Mouse (Mus musculus) B cell, adult 2 months (primary cell): Measurements from ENCODE around the gene Rae1.

ENCODE experiments used
- DNase-seq, 2 experiments: peaks; one replicate each; pipeline ENCODE4 v3.0.0; 2022

Gene Rae1

DNA sequence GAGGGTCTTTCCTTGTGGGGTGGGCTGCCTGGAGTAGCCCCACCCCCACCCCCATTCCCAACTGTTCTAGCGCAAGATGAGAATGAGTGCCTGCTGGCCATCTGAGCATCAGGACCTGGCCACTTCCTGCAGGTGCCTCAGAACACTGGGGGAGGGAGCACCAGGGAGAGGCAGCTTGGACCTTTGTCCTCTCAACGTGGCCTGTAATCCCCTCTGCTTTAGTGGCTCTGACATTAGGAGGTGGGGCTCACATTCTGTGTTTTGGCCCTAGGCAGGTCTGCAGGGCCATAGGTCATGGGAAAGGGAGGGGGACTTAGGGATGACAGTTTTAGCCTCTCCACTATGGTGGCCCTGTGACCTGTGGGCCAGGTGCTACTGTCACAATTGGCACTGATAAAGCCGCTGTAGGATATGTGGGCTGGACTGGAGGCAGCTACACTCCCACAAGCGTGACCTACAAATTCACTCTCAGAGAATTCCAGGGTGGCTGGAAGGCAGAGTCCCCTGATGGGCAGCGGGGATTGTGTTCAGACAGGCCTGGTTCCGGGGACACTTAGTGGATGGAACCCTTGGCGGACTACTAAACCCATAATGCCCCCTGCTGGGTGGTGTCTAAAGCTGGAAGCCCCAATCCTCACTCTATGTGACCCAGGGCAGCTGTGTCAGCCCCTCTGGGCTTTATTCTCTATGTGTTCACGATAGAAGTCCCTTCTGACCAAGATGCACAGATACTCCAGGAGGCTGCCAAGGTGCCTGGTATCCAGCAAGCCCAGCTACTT, 50.9 kb downstream of the Rae1 start:
- peak; percentile 10 to 29 for DNase-seq

DNA sequence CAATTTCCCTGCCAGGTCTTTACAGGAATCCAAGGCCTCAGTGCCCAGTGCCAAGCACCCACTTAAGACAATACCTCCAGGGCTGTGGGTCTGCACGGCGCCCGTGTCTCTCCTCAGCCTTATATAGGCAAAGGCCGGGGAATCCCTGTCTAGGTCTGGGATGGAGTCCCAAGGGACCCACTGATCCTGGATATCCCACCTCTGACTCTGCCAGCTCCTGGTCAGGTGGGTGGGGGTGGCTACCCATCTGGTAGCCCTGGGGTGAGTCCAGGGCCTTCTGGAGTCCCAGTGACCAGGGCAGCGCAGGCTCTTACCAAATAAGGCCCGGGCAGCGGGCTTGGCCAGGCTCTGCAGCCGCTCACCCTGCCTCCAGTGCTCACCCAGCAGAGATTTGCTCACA, 53.0 kb downstream of the Rae1 start:
- DNase-seq = no peak

DNA sequence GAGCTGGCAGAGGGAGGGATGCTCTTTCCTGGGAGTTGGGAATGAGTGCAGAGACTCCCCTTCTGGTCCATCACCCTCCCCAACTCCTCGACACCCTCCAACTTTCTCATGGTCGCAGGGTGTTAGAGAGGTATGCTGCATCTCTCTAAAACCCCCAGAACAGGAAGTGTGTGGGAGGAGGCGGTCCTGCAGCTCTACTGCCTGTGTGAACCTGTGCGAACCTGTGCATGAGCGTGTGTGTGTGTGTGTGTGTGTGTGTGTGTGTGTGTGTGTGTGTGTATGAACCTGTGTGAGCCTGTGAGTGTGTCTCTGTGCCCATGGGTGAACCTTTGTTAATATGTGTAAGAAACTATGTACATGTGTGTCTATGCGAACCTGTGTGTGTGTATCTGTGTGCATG, 53.9 kb downstream of the Rae1 start:
- DNase-seq = peak; percentile 76 to 78

DNA sequence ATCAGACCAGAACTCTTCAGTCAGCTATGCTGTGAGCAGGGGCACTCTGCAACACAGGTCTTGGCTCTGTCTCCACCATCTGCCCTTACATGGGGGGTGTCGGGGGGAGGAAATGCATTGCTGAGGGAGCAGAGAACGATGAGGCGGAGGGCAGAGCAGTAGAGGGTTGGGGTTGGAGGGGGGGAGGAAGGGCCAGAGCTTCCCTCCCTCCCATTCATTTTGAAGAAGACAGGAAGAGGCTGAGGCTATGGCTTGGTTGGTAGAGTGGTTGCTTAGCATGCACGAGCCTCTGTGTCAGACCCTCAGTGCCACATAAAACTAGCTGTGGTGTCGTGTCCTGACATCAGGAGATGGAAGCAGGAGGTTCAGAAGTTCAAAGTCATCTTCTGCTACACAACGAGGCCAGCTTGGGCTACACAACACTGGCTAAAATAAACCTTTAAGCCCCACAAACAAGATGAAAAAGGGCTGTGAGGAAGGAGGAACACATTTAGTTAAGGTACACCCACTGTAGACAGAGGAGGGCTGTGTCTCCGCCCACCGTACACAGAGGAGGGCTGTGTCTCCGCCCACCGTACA, 56.5 kb downstream of the Rae1 start:
- DNase-seq = no peak

DNA sequence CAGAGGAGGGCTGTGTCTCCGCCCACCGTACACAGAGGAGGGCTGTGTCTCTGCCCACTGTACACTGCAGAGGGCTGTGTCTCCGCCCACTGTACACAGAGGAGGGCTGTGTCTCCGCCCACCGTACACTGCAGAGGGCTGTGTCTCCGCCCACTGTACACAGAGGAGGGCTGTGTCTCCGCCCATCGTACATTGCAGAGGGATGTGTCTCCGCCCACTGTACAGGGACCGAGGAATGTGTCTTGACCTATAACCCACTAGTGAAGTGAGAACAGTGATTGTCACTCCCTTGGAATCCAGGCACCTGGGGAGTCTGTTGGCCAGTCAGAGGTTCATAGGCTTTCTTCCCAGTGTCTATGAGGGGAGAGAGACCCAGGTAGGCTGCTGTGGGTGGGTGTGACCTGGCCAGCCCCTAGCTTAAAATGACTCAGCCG, 57.0 kb downstream of the Rae1 start:
- no peak for DNase-seq

DNA sequence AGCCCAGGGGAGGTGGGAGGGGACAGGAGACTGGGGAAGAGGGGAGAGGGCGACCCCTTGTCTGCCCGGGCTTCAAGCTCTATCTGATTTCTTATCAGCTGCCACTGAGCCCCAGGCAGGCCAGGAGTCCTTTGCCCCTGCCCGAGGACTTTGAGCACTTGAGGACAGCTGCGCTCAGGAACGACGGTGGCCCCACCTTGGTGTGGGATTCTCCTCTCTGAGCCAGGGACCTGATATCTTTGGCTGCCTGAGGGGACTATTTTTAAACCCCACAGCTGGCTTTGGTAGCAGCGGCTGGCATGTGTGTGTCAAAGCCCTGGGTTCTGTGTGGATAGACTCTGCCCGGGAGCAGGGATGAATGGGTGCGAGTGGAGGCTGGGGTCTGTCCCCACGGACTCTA, 57.7 kb downstream of the Rae1 start:
- DNase-seq = no peak

DNA sequence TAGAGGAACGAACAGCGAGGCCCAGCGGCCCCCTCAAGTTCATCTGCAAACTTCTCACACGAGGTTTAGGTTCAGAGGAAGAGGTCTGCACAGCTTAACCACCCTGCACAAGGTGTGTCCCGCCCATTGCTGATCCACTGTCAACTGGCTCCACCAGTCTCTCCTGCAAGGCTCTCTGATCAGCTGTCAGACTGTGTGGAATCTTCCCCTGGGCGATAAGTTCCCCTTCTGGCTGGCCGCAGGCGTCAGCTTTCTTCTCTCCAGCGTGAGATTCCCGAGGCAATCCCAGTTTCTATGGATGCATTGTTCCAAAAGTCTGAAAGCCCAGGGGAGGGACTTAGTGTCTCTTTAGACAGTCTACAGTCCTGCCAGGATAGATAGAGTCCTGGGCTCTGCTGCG, 58.3 kb downstream of the Rae1 start:
- no peak for DNase-seq

DNA sequence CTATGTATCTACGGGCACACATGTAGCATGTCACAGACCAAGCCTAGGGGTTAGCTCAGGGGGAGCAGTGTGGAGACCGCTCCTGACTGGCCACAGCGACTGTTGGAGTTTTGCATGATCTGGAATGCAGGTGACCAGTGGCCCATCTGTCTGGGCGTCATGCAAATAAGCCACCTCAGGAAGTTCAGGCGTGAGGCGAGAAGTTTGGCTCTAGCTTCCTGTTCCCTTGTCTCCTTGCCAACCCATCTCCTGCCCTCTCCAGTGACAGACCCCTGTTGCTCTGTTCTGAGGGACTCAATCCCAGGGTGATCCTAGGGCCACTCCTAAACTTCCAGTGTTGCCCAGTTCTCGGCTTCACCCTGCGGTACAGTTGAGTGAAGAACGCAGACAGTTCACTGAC, 60.5 kb downstream of the Rae1 start:
- peak in 1 of 2 experiments; percentile 38 for DNase-seq

DNA sequence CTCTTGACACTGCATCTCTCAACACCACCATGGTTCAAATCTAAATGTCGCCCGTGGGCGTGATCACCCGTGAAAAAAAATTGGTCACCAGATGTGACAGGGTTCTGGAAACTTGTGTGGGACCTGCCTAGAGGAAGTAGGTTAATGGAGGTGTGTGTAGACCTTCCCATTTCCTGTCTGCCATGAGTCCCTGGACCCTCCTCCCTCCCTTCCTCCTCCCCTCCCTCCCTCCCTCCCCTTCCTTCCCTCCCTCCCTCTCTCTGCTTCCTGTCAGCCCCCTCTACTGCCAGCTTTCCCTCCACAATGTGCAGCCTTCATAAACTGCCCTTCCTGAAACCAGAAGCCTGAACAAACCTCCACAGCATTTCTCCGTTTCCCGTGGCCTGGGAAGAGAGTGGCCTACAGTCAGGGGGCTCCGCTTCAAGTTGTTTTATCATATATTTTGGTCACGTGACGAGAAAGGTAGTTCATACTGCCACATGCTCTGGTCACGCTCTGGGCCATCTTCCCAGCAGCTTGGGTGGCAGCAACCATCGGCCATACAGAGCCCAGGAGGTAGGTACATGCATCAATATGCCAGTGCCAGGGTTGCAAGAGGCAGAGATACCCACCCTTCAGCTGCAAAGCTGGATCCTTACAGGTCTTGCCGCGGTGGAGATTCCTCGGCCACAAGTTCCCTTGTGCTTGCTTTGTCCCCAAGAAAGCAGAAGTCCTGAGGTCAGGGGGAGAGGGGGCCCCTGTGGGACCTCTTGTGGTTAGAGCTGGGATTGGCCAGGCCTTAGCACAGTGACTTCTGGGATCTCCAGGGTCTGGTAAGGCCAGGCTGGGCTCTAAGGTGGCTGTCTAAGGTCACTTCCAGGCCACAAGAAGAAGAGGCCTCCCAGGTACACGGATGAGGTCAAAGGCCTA, 61.8 kb downstream of the Rae1 start:
- peak; percentile 75 to 79 for DNase-seq

DNA sequence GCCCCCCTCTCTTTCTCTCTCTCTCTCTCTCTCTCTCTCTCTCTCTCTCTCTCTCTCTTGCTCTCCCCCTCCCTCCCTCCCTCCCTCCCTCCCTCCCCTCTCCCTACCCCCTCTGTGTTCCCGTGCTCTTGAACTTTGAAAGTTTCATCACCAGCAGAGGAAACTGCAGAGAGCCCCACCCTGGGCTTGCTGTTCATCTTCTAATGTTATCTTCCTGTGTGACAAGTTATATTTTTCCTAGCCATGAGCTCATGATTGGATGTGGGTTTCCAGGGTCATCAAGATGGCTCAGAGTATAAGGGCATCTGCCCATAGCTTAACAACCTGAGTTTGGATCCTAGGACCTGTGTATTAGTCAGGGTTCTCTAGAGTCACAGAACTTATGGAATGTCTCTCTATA, 63.3 kb downstream of the Rae1 start:
- DNase-seq = no peak

DNA sequence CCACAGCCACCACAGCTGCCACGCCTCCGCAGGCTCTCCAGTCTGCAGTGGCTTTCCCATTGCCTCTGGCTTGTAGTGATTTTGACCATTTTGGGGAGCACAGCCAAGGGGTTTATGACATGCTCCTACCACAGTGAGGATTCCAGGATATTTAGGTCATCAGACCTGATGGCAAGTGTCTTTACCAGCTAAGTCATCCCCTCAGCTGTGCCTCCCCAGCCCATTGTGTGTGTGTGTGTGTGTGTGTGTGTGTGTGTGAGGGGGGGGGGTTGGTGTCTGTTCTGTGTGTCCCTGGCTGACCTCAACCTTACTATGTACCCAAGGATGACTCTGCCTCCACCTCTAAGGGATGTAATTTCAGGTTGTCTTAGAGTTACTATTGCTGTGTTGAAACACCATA, 64.9 kb downstream of the Rae1 start:
- no peak for DNase-seq
